Mouse (Mus musculus): Measurements from ENCODE around the gene Smurf2.

Smurf2 gene

GRCm38 (mm10) chr11:106920551-106921379 lies at the start of gene Smurf2:
TSS of gene Smurf2 (minus strand) at chr11:106920715.
- in situ Hi-C loops (cut with MboI; ENCODE audit: low sequenced_read_pairs): no loop called here

GRCm38 (mm10) chr11:106969798-106970197 lies 49.3 kb upstream of the Smurf2 start:
- in situ Hi-C loops (cut with MboI; ENCODE audit: low sequenced_read_pairs): loop anchor here (10.0 kb wide), 1 partner anchor 125 kb away; no protein-coding TSS in a partner anchor

- in situ Hi-C loops (cut with MboI; ENCODE audit: low sequenced_read_pairs): no loop called here
These were observed 47.1 kb upstream of the Smurf2 start for GRCm38 (mm10) chr11:106967630-106968029.

- in situ Hi-C loops (cut with MboI; ENCODE audit: low sequenced_read_pairs): no loop called here
These were observed 45.4 kb upstream of the Smurf2 start for GRCm38 (mm10) chr11:106965881-106966280.

- in situ Hi-C loops (cut with MboI; ENCODE audit: low sequenced_read_pairs): no loop called here
These were observed 41.8 kb upstream of the Smurf2 start for GRCm38 (mm10) chr11:106962310-106962709.

GRCm38 (mm10) chr11:106961471-106962081 lies 41.1 kb upstream of the Smurf2 start:
- in situ Hi-C loops (cut with MboI; ENCODE audit: low sequenced_read_pairs): no loop called here

GRCm38 (mm10) chr11:106959121-106959520 lies 38.6 kb upstream of the Smurf2 start:
- in situ Hi-C loops (cut with MboI; ENCODE audit: low sequenced_read_pairs): no loop called here

GRCm38 (mm10) chr11:106958407-106959071 lies 38.0 kb upstream of the Smurf2 start:
- in situ Hi-C loops (cut with MboI; ENCODE audit: low sequenced_read_pairs): no loop called here

GRCm38 (mm10) chr11:106957271-106957980 lies 36.9 kb upstream of the Smurf2 start:
- in situ Hi-C loops (cut with MboI; ENCODE audit: low sequenced_read_pairs): no loop called here

GRCm38 (mm10) chr11:106954566-106954965 lies 34.1 kb upstream of the Smurf2 start:
- in situ Hi-C loops (cut with MboI; ENCODE audit: low sequenced_read_pairs): no loop called here

- in situ Hi-C loops (cut with MboI; ENCODE audit: low sequenced_read_pairs): no loop called here
These were observed 33.6 kb upstream of the Smurf2 start for GRCm38 (mm10) chr11:106954116-106954515.

- in situ Hi-C loops (cut with MboI; ENCODE audit: low sequenced_read_pairs): no loop called here
These were observed 16.8 kb upstream of the Smurf2 start for GRCm38 (mm10) chr11:106937306-106937705.

GRCm38 (mm10) chr11:106930366-106930765 lies 9.9 kb upstream of the Smurf2 start:
- in situ Hi-C loops (cut with MboI; ENCODE audit: low sequenced_read_pairs): no loop called here

- in situ Hi-C loops (cut with MboI; ENCODE audit: low sequenced_read_pairs): no loop called here
These were observed 8.4 kb upstream of the Smurf2 start for GRCm38 (mm10) chr11:106928935-106929334.

GRCm38 (mm10) chr11:106927950-106928349 lies 7.4 kb upstream of the Smurf2 start:
- in situ Hi-C loops (cut with MboI; ENCODE audit: low sequenced_read_pairs): no loop called here

GRCm38 (mm10) chr11:106927226-106927625 lies 6.7 kb upstream of the Smurf2 start:
- in situ Hi-C loops (cut with MboI; ENCODE audit: low sequenced_read_pairs): no loop called here

GRCm38 (mm10) chr11:106926732-106927131 lies 6.2 kb upstream of the Smurf2 start:
- in situ Hi-C loops (cut with MboI; ENCODE audit: low sequenced_read_pairs): no loop called here

- in situ Hi-C loops (cut with MboI; ENCODE audit: low sequenced_read_pairs): no loop called here
These were observed 634 bp downstream of the Smurf2 start for GRCm38 (mm10) chr11:106919612-106920550.

- in situ Hi-C loops (cut with MboI; ENCODE audit: low sequenced_read_pairs): no loop called here
These were observed 1.6 kb downstream of the Smurf2 start for GRCm38 (mm10) chr11:106918901-106919300.

- in situ Hi-C loops (cut with MboI; ENCODE audit: low sequenced_read_pairs): loop anchor here (5.0 kb wide), 1 partner anchor 34 kb away; no protein-coding TSS in a partner anchor
These were observed 9.3 kb downstream of the Smurf2 start for GRCm38 (mm10) chr11:106911257-106911656.

Data from CH12F3 (cell line).